Mouse (Mus musculus) cerebellum, adult 2 months (tissue): ENCODE results near the gene Tinf2.

Experiments
- CTCF ChIP-seq: fragments of 200-500 bp; IDR thresholded peaks from 2 replicates; pipeline ENCODE4 v1.5.1; 2011; ENCODE audit warnings: low read depth, mild to moderate bottlenecking, control low read depth, low read length, moderate library complexity, borderline replicate concordance; ENCODE audit not compliant: insufficient read depth
- POLR2A ChIP-seq: fragments of 200-500 bp; IDR thresholded peaks from 2 replicates; pipeline ENCODE4 v1.6.1; 2011; ENCODE audit warnings: low read length, control low read depth, borderline replicate concordance; ENCODE audit not compliant: insufficient read depth

- TF ChIP-seq POLR2A (no peak), CTCF (no peak)
Measured at GRCm38 (mm10) chr14:55716271-55716670, 34.7 kb upstream of the Tinf2 start.
